Mouse (Mus musculus) ES-Bruce4 (cell line): Measurements from ENCODE around the gene Hcfc2.

Experiments used
- CTCF ChIP-seq: IDR thresholded peaks from one replicate; pipeline ENCODE4 v1.8.1; 2011; ENCODE audit warnings: low read depth, low read length
- EP300 ChIP-seq: IDR thresholded peaks from 2 replicates; pipeline ENCODE4 v1.6.1; 2011; ENCODE audit warnings: low read depth, low read length; ENCODE audit not compliant: insufficient read depth
- POLR2A ChIP-seq: IDR thresholded peaks from one replicate; pipeline ENCODE4 v1.8.1; 2011; ENCODE audit warnings: low read length; ENCODE audit not compliant: insufficient read depth

DNA sequence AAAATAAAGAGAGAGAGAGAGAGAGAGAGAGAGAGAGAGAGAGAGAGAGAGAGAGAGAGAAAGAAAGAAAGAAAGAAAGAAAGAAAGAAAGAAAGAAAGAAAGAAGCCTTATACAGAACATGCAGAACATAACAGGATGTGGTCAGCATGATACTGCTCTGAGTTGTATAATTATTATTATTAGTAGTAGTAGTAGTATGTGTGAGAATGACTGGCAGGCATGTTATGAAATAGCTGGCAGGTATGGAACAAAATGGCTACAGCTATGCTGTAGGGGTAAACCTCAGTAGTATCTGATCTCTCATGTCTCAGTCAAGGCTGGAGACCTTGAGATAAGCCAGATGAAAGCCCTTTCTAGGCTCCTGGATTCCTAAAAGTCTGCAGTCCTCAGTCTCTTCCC, 93.2 kb downstream of the Hcfc2 start:
- no peak for TF ChIP-seq CTCF
- no peak for TF ChIP-seq POLR2A
- TF ChIP-seq EP300, result no peak
